Mouse (Mus musculus): ENCODE results near the gene Olr1. TPM values are rescaled to one million over a fixed set of nuclear protein-coding genes. Genes with fewer than 3 reads are reported as not detected.

Gene Olr1
- total and polyA plus RNA-seq, 3 experiments, result not detected

- peak; percentile 4 for DNase-seq (ENCODE audit: extremely low read depth)
- Histone ChIP-seq H3K4me2 (ENCODE audit: insufficient read depth, low read depth, poor library complexity, severe bottlenecking) (no peak overlapping the region), H3K27ac (ENCODE audit: insufficient read depth, low read depth) (no peak overlapping the region), H3K4me3 (replicated peaks in 1 of 3; ENCODE audit: low read depth in 2 of 3, low read length in 2 of 3, poor library complexity in 1 of 3) (no peak overlapping the region), H3K36me3 (replicated peaks in 1 of 2; ENCODE audit: control insufficient read depth in 1 of 2, insufficient read depth in 1 of 2, low read length in 1 of 2) (no peaks in the 10 kb centered on the region), H3K4me1 (ENCODE audit: control insufficient read depth in 1 of 2, insufficient read depth in 2 of 2) (peaks cover 0 to 12% of the 10 kb centered on the region in 2 experiments; a peak in 2 of 4 replicates), H3K27me3 (replicated peaks) (no peaks in the 10 kb centered on the region), H3K9me3 (replicated peaks; ENCODE audit: low read length) (no peaks in the 10 kb centered on the region), H3K79me2 (replicated peaks; ENCODE audit: control insufficient read depth, extremely low read depth, insufficient read depth, poor library complexity, severe bottlenecking) (no peaks in the 10 kb centered on the region), H3K9ac (ENCODE audit: insufficient read depth, low read depth) (no peak overlapping the region)
- no peak for TF ChIP-seq PAX5 (IDR thresholded peaks at IDR 0.05; ENCODE audit: low read length)
- no peak for TF ChIP-seq JUN (IDR thresholded peaks at IDR 0.05; ENCODE audit: insufficient read depth, low read depth, low read length)
- no peak for TF ChIP-seq USF2 (conservative IDR thresholded peaks at IDR 0.05; ENCODE audit: low read depth, low read length)
- no peak for TF ChIP-seq ZMIZ1 (IDR thresholded peaks at IDR 0.05; ENCODE audit: low read depth, low read length)
- no peak for TF ChIP-seq GABPA (IDR thresholded peaks at IDR 0.05; ENCODE audit: insufficient replicate concordance, low read depth, low read length)
- no peak for TF ChIP-seq POLR2AphosphoS2 (IDR thresholded peaks at IDR 0.05; ENCODE audit: low read depth, low read length)
- no peak for TF ChIP-seq RCOR1 (conservative IDR thresholded peaks at IDR 0.05; ENCODE audit: low read depth, low read length)
- dilution Hi-C loops (cut with MboI; ENCODE audit: extremely low pct_ligation_motif_present, extremely low pct_unique_long_range_greater_than_20kb, low sequenced_read_pairs) (no loop called here), in situ Hi-C loops (cut with MboI; ENCODE audit: low pct_ligation_motif_present, low pct_unique_long_range_greater_than_20kb, low sequenced_read_pairs) (no loop called here)
Measured at GRCm38 (mm10) chr6:129497345-129498218, 9.4 kb downstream of the Olr1 start.

- H3K4me1 ChIP-seq (ENCODE audit: control insufficient read depth in 1 of 2, insufficient read depth in 2 of 2), result peaks cover 0 to 12% of the 10 kb centered on the region in 2 experiments; a peak in 2 of 4 replicates
- no peaks in the 10 kb centered on the region for H3K9me3 ChIP-seq (replicated peaks; ENCODE audit: low read length)
- dilution Hi-C loops (cut with MboI; ENCODE audit: extremely low pct_ligation_motif_present, extremely low pct_unique_long_range_greater_than_20kb, low sequenced_read_pairs), result no loop called here
- DNase-seq (ENCODE audit: extremely low read depth), result no peak
- in situ Hi-C loops (cut with MboI; ENCODE audit: low pct_ligation_motif_present, low pct_unique_long_range_greater_than_20kb, low sequenced_read_pairs), result no loop called here
- no peak for TF ChIP-seq ETS1 (conservative IDR thresholded peaks at IDR 0.05; ENCODE audit: low read depth, low read length)
- TF ChIP-seq E2F4 (IDR thresholded peaks at IDR 0.05; ENCODE audit: insufficient replicate concordance, low read depth, low read length), result no peak
- TF ChIP-seq TCF12 (IDR thresholded peaks at IDR 0.05; ENCODE audit: low read depth, low read length), result no peak
- TF ChIP-seq UBTF (IDR thresholded peaks at IDR 0.05; ENCODE audit: low read depth, low read length), result no peak
- no peak for TF ChIP-seq IRF4 (IDR thresholded peaks at IDR 0.05; ENCODE audit: low read depth, low read length)
- no peak for TF ChIP-seq KAT2A (IDR thresholded peaks at IDR 0.05; ENCODE audit: insufficient replicate concordance, low read length)
- no peak for TF ChIP-seq MAZ (IDR thresholded peaks at IDR 0.05; ENCODE audit: low read depth, low read length)
- TF ChIP-seq MYC (IDR thresholded peaks at IDR 0.05; ENCODE audit: low read depth, low read length), result no peak
- TF ChIP-seq HCFC1 (IDR thresholded peaks at IDR 0.05; ENCODE audit: low read depth, low read length), result no peak
- TF ChIP-seq ZKSCAN1 (IDR thresholded peaks at IDR 0.05; ENCODE audit: borderline replicate concordance, low read depth, low read length), result no peak
- TF ChIP-seq BHLHE40 (IDR thresholded peaks at IDR 0.05; ENCODE audit: low read depth, low read length), result no peak
- H3K79me2 ChIP-seq (replicated peaks; ENCODE audit: control insufficient read depth, extremely low read depth, insufficient read depth, poor library complexity, severe bottlenecking), result no peaks in the 10 kb centered on the region
- no peak overlapping the region for H3K4me3 ChIP-seq (replicated peaks in 1 of 3; ENCODE audit: low read depth in 2 of 3, low read length in 2 of 3, poor library complexity in 1 of 3)
- H3K27ac ChIP-seq (ENCODE audit: insufficient read depth, low read depth), result no peak overlapping the region
- no peaks in the 10 kb centered on the region for H3K36me3 ChIP-seq (replicated peaks in 1 of 2; ENCODE audit: control insufficient read depth in 1 of 2, insufficient read depth in 1 of 2, low read length in 1 of 2)
- H3K4me2 ChIP-seq (ENCODE audit: insufficient read depth, low read depth, poor library complexity, severe bottlenecking), result no peak overlapping the region
- H3K27me3 ChIP-seq (replicated peaks), result no peaks in the 10 kb centered on the region
- no peak overlapping the region for H3K9ac ChIP-seq (ENCODE audit: insufficient read depth, low read depth)
Measured at GRCm38 (mm10) chr6:129494924-129495323, 12.0 kb downstream of the Olr1 start.
